ENCODE assay signal across 9 mouse cellular contexts in genomic region chr9:106600546-106600945, GRCm38 (mm10). TPM values are rescaled to one million over a fixed set of nuclear protein-coding genes. Genes with fewer than 3 reads are reported as not detected.
DNase-seq lines count a peak whose midpoint lies in the region; ATAC-seq and TF ChIP-seq lines count a peak whose summit lies in the region.
"Had no signal": no experiment of that assay in that cellular context is flagged by ENCODE, and none has a peak within 500 bp of the region (broad histone marks: within the 10 kb centered on the region; RNA-seq: fewer than 3 reads in every experiment).

No protein-coding gene starts in this region.

- H3K27me3 ChIP-seq in hindbrain, embryonic 14.5 days (ENCODE audit: control insufficient read depth, insufficient read depth, low read length): no peaks in the 10 kb centered on the region
- no peaks in the 10 kb centered on the region for H3K27me3 ChIP-seq in hindbrain, embryonic 16.5 days (replicated peaks; ENCODE audit: control insufficient read depth, insufficient read depth, low read length)
- H3K27me3 ChIP-seq in E14TG2a.4 (ENCODE audit: insufficient read depth, low read length): 0 out of 2 replicates have a peak, but pooled peaks cover 8% of the 10 kb centered on the region

- H3K4me1 ChIP-seq in hindbrain, embryonic 14.5 days (replicated peaks; ENCODE audit: control insufficient read depth, insufficient read depth, low read length): no peaks in the 10 kb centered on the region
- no peaks in the 10 kb centered on the region for H3K4me1 ChIP-seq in hindbrain, embryonic 16.5 days (ENCODE audit: control insufficient read depth, insufficient read depth, low read depth, low read length)
- no peaks in the 10 kb centered on the region; the same call in 1 of the 2 replicates for H3K4me1 ChIP-seq in E14TG2a.4 (replicated peaks; ENCODE audit: low read depth, low read length)
- H3K4me1 ChIP-seq: megakaryocyte, embryonic 14.5 days had no signal

- 27% methylated on average over 8 of the region's 8 CpGs for WGBS in hindbrain, embryonic 14.5 days
- 25% methylated on average over 8 of the region's 8 CpGs for WGBS in hindbrain, embryonic 16.5 days

- ATAC-seq in hindbrain, embryonic 14.5 days (ENCODE audit: low FRiP score): no peak
- ATAC-seq in hindbrain, embryonic 16.5 days: no peak

- H3K9ac ChIP-seq in hindbrain, embryonic 14.5 days: no peak overlapping the region
- no peak overlapping the region for H3K9ac ChIP-seq in hindbrain, embryonic 16.5 days (ENCODE audit: low read depth, low read length)

- H3K27ac ChIP-seq in hindbrain, embryonic 14.5 days: no peak overlapping the region
- no peak overlapping the region for H3K27ac ChIP-seq in hindbrain, embryonic 16.5 days (ENCODE audit: low read depth, low read length)

- no peaks in the 10 kb centered on the region for H3K9me3 ChIP-seq in hindbrain, embryonic 14.5 days (ENCODE audit: control insufficient read depth, low read length)
- H3K9me3 ChIP-seq in hindbrain, embryonic 16.5 days (ENCODE audit: control insufficient read depth, low read length): no peaks in the 10 kb centered on the region
- H3K9me3 ChIP-seq in E14TG2a.4 (ENCODE audit: low read length): no peaks in the 10 kb centered on the region

- H3K4me3 ChIP-seq in hindbrain, embryonic 14.5 days (replicated peaks; ENCODE audit: low read length): no peak overlapping the region
- H3K4me3 ChIP-seq in hindbrain, embryonic 16.5 days (ENCODE audit: low read length): no peak overlapping the region
- no peak overlapping the region for H3K4me3 ChIP-seq in E14TG2a.4 (replicated peaks; ENCODE audit: low read length)
- H3K4me3 ChIP-seq: megakaryocyte, embryonic 14.5 days had no signal

- TF ChIP-seq CTCF in E14TG2a.4 (conservative IDR thresholded peaks at IDR 0.05; ENCODE audit: low read length): peak; percentile 58

- no peaks in the 10 kb centered on the region for H3K36me3 ChIP-seq in hindbrain, embryonic 14.5 days (replicated peaks; ENCODE audit: control insufficient read depth, insufficient read depth)
- no peaks in the 10 kb centered on the region for H3K36me3 ChIP-seq in hindbrain, embryonic 16.5 days (ENCODE audit: control insufficient read depth, insufficient read depth, low read length)
- H3K36me3 ChIP-seq in E14TG2a.4 (ENCODE audit: insufficient read depth, low read length): no peaks in the 10 kb centered on the region

- H3K4me2 ChIP-seq in hindbrain, embryonic 14.5 days (replicated peaks): no peak overlapping the region
- H3K4me2 ChIP-seq in hindbrain, embryonic 16.5 days (ENCODE audit: low read length): no peak overlapping the region

- DNase-seq in hindbrain, embryonic 14.5 days (ENCODE audit: low spot score): peak; percentile 83
- DNase-seq in adrenal gland, postnatal 10 days: peak; percentile 70
- peak; percentile 75 for DNase-seq in embryo, embryonic 11 days
- peak; percentile 75 to 80 for DNase-seq in layer of hippocampus, postnatal 10 days (ENCODE audit: low spot score in 2 of 2)
- DNase-seq in naive thymus-derived CD4-positive, alpha-beta T cell, adult 2 months (ENCODE audit: low read depth): peak; percentile 46
- peak; percentile 3 to 4 for DNase-seq in urinary bladder, postnatal 36 days (ENCODE audit: low spot score in 2 of 2)

RNA-seq across cellular contexts. Expression of gene Iqcf6, which starts 25.8 kb away (rescaled TPM):
- polyA plus RNA-seq in hindbrain, embryonic 14.5 days (2014; fragmentation: Nextera tagmentation; extraction: Ambion mirVana): not detected in 2 replicates
- polyA plus RNA-seq in hindbrain, embryonic 16.5 days (2015; fragmentation: Nextera tagmentation; extraction: Ambion mirVana): not detected in 2 replicates
- not detected for total RNA-seq in adrenal gland, postnatal 10 days (2021)
- total RNA-seq in layer of hippocampus, postnatal 10 days (2021): not detected

RNA-seq across cellular contexts. Expression of gene Iqcf4, which starts 29.8 kb away (rescaled TPM):
- polyA plus RNA-seq in hindbrain, embryonic 14.5 days (2014; fragmentation: Nextera tagmentation; extraction: Ambion mirVana): not detected in 2 replicates
- polyA plus RNA-seq in hindbrain, embryonic 16.5 days (2015; fragmentation: Nextera tagmentation; extraction: Ambion mirVana): not detected in 2 replicates
- not detected for total RNA-seq in adrenal gland, postnatal 10 days (2021)
- not detected for total RNA-seq in layer of hippocampus, postnatal 10 days (2021)

RNA-seq across cellular contexts. Expression of gene Iqcf3, which starts 39.1 kb away (rescaled TPM):
- polyA plus RNA-seq in hindbrain, embryonic 14.5 days (2014; fragmentation: Nextera tagmentation; extraction: Ambion mirVana): not detected in 2 replicates
- not detected in 2 replicates for polyA plus RNA-seq in hindbrain, embryonic 16.5 days (2015; fragmentation: Nextera tagmentation; extraction: Ambion mirVana)
- total RNA-seq in adrenal gland, postnatal 10 days (2021): not detected
- not detected for total RNA-seq in layer of hippocampus, postnatal 10 days (2021)

RNA-seq across cellular contexts. Expression of gene Grm2, which starts 55.3 kb away (rescaled TPM):
- 8.3 and 9.0 TPM in 2 replicates for polyA plus RNA-seq in hindbrain, embryonic 14.5 days (2014; fragmentation: Nextera tagmentation; extraction: Ambion mirVana)
- polyA plus RNA-seq in hindbrain, embryonic 16.5 days (2015; fragmentation: Nextera tagmentation; extraction: Ambion mirVana): 11.3 and 12.3 TPM in 2 replicates
- not detected for total RNA-seq in adrenal gland, postnatal 10 days (2021)
- total RNA-seq in layer of hippocampus, postnatal 10 days (2021): 10 to 100 TPM; 37.1 to 38.3 TPM

Comparison
In these comparisons a context has a peak if more than half of its experiments do, and no peak if none do; other contexts are left out.
1. DNase-seq: peak in every context shown above with its lines; median percentile 83 in hindbrain, embryonic 14.5 days; 78 in layer of hippocampus, postnatal 10 days; 75 in embryo, embryonic 11 days; 70 in adrenal gland, postnatal 10 days; 46 in naive thymus-derived CD4-positive, alpha-beta T cell, adult 2 months; 4 in urinary bladder, postnatal 36 days.